Mouse (Mus musculus): ENCODE results near the gene Dand5. TPM values are rescaled to one million over a fixed set of nuclear protein-coding genes. Genes with fewer than 3 reads are reported as not detected.

Dand5 gene
- total RNA-seq, 2 experiments from 2014 or later = 9.7 to 11.1 TPM

GRCm38 (mm10) chr8:84813059-84813458, 9.6 kb downstream of the Dand5 start:
- TF ChIP-seq CTCF (IDR thresholded peaks at IDR 0.05) = peak; percentile 86
- Histone ChIP-seq H3K4me3 (no peak overlapping the region), H3K27ac (no peak overlapping the region)
- peak; percentile 80 to 84 for DNase-seq (ENCODE audit: extremely low spot score in 1 of 2, low spot score in 2 of 2)
- intact Hi-C loops (cut with DNase I) = loop anchor here (1.0 to 2.0 kb wide), 4 partner anchors 104 to 221 kb away; no protein-coding TSS in a partner anchor

DNA sequence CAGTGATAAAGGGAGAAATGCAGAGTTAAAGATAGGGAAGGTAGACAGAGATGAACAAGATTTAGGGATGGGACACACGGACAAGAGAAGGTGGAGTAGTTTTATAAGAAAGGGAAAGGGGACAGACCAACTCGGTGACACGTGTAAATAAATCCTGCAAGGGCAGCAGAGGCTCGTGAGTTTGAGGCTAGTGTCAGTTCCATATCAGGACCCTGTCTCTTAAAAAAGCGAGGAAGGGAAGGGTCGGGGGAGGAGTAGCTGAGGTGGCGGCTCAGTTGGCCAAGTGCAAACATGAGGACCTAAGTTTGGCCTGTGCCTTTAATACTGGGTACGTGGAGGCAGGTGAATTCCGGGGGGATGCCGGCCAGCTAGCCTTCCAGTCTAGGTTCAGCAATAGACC, 11.3 kb downstream of the Dand5 start:
- no peak for TF ChIP-seq CTCF (IDR thresholded peaks at IDR 0.05)
- H3K27ac ChIP-seq = peak overlapping the region; percentile 42
- peak overlapping the region; percentile 37 for H3K4me3 ChIP-seq
- intact Hi-C loops (cut with DNase I) = loop anchor here (2.0 kb wide), 1 partner anchor 73 kb away; no protein-coding TSS in a partner anchor
- DNase-seq (ENCODE audit: extremely low spot score in 1 of 2, low spot score in 2 of 2) = no peak

DNA sequence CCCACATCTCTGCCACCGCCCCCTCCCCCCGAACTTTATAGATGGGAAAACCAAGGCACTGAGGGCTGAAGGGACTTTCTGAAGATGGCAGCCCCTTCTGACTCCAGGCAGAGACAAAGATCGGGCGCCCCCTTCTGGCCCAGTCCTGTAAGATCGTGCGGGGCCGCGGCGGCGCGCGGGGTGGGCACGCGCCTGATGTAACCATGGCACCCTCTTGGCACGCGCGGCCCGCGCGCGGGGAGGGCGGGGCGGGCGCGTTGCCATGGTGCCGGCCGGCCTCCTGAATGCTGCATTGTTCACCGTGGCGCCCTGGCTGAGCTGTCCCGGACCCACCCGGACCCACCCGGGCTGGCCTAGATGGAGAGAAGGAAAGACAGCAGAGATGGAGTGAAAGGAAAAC, 11.7 kb downstream of the Dand5 start:
- intact Hi-C loops (cut with DNase I) = loop anchor here (2.0 kb wide), 1 partner anchor 72 kb away; no protein-coding TSS in a partner anchor
- H3K27ac ChIP-seq = peak overlapping the region; percentile 42
- DNase-seq (ENCODE audit: extremely low spot score in 1 of 2, low spot score in 2 of 2) = peak; percentile 95 to 99

GRCm38 (mm10) chr8:84809941-84810280, 12.7 kb downstream of the Dand5 start:
- DNase-seq (ENCODE audit: extremely low spot score in 1 of 2, low spot score in 2 of 2) = no peak
- H3K4me3 ChIP-seq = no peak overlapping the region
- no peak overlapping the region for H3K27ac ChIP-seq
- intact Hi-C loops (cut with DNase I) = loop anchor here (2.0 kb wide), 1 partner anchor 71 kb away; no protein-coding TSS in a partner anchor
- TF ChIP-seq CTCF (IDR thresholded peaks at IDR 0.05) = no peak

More for the DNA sequence above, 11.7 kb downstream of the Dand5 start:
- TF ChIP-seq CTCF (IDR thresholded peaks at IDR 0.05) = peak; percentile 82
- H3K4me3 ChIP-seq = peak overlapping the region; percentile 37

DNA sequence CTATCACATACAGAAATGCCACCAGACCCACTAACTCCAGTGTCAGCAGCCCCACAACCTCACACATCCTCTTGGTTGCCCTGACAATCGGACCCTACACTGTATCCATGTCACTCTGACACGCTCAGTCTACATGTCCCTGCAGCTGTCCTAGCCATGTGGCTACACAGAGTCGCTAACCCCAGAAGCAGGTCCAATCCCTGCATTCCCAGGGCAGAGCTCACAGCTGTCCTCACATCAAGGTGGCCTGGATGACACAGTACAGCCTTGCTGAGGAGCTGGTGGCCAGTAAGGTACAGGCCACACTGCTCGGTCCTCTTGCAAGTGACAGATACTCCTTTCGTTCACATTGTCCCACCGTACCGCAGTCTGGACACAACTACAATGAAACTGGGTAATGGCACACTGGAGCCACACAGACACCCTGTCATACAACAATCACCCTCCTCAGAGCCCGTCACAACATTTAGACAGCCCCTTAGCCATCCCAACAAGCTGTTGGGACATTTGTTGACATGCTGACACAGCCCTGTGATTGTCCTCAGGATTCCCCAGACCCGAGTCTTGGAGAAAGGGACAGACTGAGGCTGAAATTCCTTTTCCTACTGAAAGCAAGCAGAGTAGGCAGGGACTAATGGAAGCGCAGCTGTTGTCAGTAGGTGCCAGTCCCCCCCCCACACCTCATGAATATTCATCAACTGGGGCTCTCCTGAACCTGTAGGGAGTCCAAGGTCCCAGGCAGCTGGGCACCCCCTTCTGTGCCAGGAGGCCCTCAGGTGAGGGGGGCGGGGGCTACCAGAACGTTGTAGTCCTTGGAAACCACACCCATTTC, 13.3 kb downstream of the Dand5 start:
- H3K4me3 ChIP-seq = no peak overlapping the region
- TF ChIP-seq CTCF (IDR thresholded peaks at IDR 0.05) = no peak
- H3K27ac ChIP-seq = no peak overlapping the region
- intact Hi-C loops (cut with DNase I) = no loop called here
- no peak for DNase-seq (ENCODE audit: extremely low spot score in 1 of 2, low spot score in 2 of 2)

GRCm38 (mm10) chr8:84806031-84806430, 16.6 kb downstream of the Dand5 start:
- no peak; the same call in 1 of the 2 replicates for TF ChIP-seq CTCF (IDR thresholded peaks at IDR 0.05)
- no peak for DNase-seq (ENCODE audit: extremely low spot score in 1 of 2, low spot score in 2 of 2)
- no peak overlapping the region for H3K4me3 ChIP-seq
- intact Hi-C loops (cut with DNase I) = no loop called here
- no peak overlapping the region for H3K27ac ChIP-seq

DNA sequence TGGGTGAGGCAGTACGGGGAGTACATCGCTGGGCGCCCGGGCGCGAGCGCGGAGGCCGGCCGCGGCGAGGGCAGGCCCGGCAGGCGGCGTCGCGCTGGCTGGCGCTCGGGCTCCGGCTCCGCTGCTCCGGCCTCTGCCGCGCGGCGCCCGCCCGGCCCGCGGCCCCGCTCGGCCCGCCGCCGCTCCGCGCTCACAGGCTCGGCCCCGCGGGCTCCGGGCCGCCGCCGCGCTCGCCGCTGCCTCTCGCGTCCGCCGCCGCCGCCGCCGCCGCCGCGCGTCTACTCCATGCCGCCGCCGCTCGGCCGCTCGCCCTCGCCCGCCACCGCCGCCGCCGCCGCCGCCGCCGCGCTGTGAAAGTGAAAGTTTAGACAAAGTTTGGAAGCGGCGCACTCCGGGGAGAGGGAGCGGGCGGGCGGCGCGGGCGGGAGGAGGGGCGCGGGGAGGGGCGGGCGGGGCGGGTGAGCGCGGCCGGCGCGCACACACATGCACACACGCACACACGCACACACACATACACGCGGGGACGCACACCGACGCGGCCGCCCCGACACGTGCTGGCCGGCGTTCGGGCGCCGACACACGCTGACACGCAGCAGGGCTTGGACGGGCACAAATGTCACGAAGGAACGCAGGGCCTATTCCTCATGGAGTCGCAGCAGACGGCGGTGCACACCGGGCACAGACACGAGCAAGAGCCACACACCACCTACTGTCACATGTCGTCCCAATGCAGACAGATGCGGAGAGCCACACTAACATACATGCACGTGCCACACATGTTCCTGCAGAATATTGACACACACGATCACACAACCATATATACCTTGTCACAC, 22.4 kb downstream of the Dand5 start, which contains the start of gene Nfix:
Gene Nfix, minus strand, starts transcription at position 346 of the 833 bp plus-strand sequence.
- Histone ChIP-seq H3K4me3 (peak within 1 kb of the TSS; percentile 73), H3K27ac (peak within 1 kb of the TSS; percentile 92)
- no peak for DNase-seq (ENCODE audit: extremely low spot score in 1 of 2, low spot score in 2 of 2)
- TF ChIP-seq CTCF (IDR thresholded peaks at IDR 0.05) = no peak
- intact Hi-C loops (cut with DNase I) = loop anchor here (2.0 to 5.0 kb wide), 2 partner anchors 27 to 63 kb away; no protein-coding TSS in a partner anchor

- no peak for DNase-seq (ENCODE audit: extremely low spot score in 1 of 2, low spot score in 2 of 2)
- Histone ChIP-seq H3K4me3 (peak overlapping the region; percentile 73), H3K27ac (peak overlapping the region; percentile 92)
- no peak; the same call in 1 of the 2 replicates for TF ChIP-seq CTCF (IDR thresholded peaks at IDR 0.05)
- intact Hi-C loops (cut with DNase I) = loop anchor here (2.0 to 5.0 kb wide), 2 partner anchors 27 to 62 kb away; no protein-coding TSS in a partner anchor
Observed at GRCm38 (mm10) chr8:84799136-84799931, 23.3 kb downstream of the Dand5 start.

DNA sequence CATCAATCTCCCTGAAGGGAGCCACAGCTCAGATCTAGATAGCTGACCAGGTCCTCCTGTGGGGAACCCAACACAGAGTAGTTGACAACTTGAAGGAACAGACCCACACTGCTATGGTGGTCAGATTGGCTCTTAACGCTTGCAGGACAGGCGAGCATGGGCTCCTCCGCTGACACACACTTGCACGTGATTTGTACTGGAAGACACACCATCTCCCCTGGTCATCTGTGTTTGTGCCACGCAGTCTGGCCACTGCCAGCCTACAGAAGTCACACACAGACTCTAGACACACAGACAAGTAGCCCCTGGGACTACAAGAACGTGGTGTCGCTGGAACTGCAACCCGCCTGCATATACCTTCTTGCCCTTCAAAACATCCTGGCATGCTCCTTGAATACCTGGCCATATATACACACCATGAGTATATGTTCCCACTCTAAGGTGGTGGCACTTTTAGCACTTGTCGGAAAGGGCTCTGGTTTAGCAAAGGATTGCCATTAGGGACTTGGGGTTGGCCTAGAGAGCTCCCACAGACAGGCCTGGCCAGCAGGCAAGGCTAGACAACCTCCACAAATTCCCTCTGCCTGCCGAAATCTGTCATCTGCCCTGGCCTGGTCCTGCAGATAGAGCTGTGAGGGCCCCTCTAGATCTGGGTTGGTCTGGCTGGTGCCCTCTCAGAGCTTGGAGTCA, 24.0 kb downstream of the Dand5 start:
- H3K27ac ChIP-seq = peak overlapping the region; percentile 92
- H3K4me3 ChIP-seq = peak overlapping the region; percentile 73
- no peak for DNase-seq (ENCODE audit: extremely low spot score in 1 of 2, low spot score in 2 of 2)
- intact Hi-C loops (cut with DNase I) = loop anchor here (2.0 to 5.0 kb wide), 2 partner anchors 26 to 61 kb away; no protein-coding TSS in a partner anchor
- TF ChIP-seq CTCF (IDR thresholded peaks at IDR 0.05) = no peak

- intact Hi-C loops (cut with DNase I) = loop anchor here (2.0 to 5.0 kb wide), 2 partner anchors 25 to 61 kb away; no protein-coding TSS in a partner anchor
- no peak for TF ChIP-seq CTCF (IDR thresholded peaks at IDR 0.05)
- peak overlapping the region; percentile 92 for H3K27ac ChIP-seq
- peak overlapping the region; percentile 73 for H3K4me3 ChIP-seq
- no peak for DNase-seq (ENCODE audit: extremely low spot score in 1 of 2, low spot score in 2 of 2)
Observed at GRCm38 (mm10) chr8:84797971-84798370, 24.7 kb downstream of the Dand5 start.
